Mouse (Mus musculus): ENCODE results near the gene Ctrb1. TPM values are rescaled to one million over a fixed set of nuclear protein-coding genes. Genes with fewer than 3 reads are reported as not detected.
"Not testable (repeated sequence)": the region's sequence is repeated elsewhere in the genome, so short reads cannot be mapped to it uniquely, and the experiment has no call there.

Ctrb1 gene
- polyA plus RNA-seq, 1 experiment from 2014 or later: not detected

DNA sequence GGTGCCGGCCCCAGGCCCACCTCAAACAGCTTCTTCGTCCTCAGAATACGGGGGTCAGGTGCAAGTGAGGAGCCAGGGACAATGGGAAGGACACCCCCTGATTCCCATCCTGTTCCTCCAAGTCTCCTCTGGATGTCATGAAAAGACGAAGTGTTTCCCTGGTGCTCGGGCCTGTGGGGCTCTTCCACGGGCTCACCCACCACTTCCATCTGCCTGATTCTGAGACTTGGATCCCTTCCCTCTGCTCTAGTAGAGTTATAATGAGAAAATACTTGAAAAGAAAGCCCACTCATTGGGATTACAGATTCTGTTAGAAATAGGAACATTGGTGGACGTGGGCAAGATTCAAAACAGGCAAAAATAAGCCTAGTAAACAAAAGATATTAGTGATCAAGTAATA, 12.0 kb downstream of the Ctrb1 start:
- no peak overlapping the region for H3K4me2 ChIP-seq
- no peak overlapping the region for H3K9ac ChIP-seq
- no peaks in the 10 kb centered on the region for H3K4me1 ChIP-seq
- H3K36me3 ChIP-seq: 0 out of 2 replicates have a peak, but pooled peaks cover 4% of the 10 kb centered on the region
- peaks cover 7% of the 10 kb centered on the region; the same call in 1 of the 2 replicates for H3K9me3 ChIP-seq
- H3K27ac ChIP-seq: no peak overlapping the region
- H3K4me3 ChIP-seq: no peak overlapping the region
- no peak for ATAC-seq (ENCODE audit: insufficient number of reproducible peaks, insufficient read depth, low FRiP score, low TSS enrichment, low read depth)
- H3K27me3 ChIP-seq: no peaks in the 10 kb centered on the region
- WGBS: 89% methylated on average over 7 of the region's 7 CpGs

DNA sequence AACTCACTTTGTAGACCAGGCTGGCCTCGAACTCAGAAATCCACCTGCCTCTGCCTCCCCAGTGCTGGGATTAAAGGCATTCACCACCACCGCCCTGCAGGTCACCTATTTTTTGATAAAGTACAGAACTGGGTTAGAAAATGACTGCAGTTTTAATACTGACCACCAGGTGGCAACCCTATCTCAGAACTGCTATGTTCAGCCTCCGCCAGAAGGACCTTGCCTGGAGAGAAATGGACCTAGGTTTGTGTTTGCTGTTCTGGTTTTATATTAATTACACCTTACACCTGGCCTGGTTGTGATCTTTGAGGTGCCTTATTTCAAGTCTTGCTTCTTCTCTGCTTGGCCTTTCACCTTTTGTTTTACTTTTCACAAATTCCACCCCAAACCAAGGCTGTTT, 12.7 kb downstream of the Ctrb1 start:
- Histone ChIP-seq H3K9me3 (peaks cover 7% of the 10 kb centered on the region; the same call in 1 of the 2 replicates), H3K4me2 (no peak overlapping the region), H3K27me3 (no peaks in the 10 kb centered on the region), H3K4me1 (no peaks in the 10 kb centered on the region), H3K9ac (no peak overlapping the region), H3K36me3 (0 out of 2 replicates have a peak, but pooled peaks cover 4% of the 10 kb centered on the region), H3K27ac (no peak overlapping the region), H3K4me3 (no peak overlapping the region)
- 24% methylated on average over 3 of the region's 3 CpGs for WGBS
- ATAC-seq (ENCODE audit: insufficient number of reproducible peaks, insufficient read depth, low FRiP score, low TSS enrichment, low read depth): no peak

DNA sequence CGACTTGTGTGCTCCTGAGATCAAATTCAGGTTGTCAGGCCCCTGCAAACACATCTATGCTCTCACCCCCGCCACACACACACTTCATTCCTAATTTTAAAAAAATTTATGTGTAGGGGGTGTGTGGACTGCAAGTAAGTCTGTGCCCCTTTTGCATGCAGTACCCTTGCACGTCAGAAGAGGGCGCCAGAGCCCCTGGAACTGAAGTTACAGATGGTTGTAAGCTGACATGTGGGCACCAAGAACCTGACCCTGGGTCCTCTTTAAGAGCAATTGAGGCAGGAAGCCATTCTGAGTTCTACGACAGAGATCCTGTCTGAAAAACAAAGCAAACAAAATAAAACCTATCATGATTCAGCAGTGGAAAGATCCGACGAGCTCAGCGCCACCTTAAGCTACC, 14.6 kb downstream of the Ctrb1 start:
- no peak overlapping the region for H3K4me3 ChIP-seq
- H3K9me3 ChIP-seq: peaks cover 7% of the 10 kb centered on the region; the same call in 1 of the 2 replicates
- peaks cover 18% of the 10 kb centered on the region for H3K36me3 ChIP-seq
- 79% methylated on average over 8 of the region's 8 CpGs for WGBS
- no peak for ATAC-seq (ENCODE audit: insufficient number of reproducible peaks, insufficient read depth, low FRiP score, low TSS enrichment, low read depth)
- H3K9ac ChIP-seq: no peak overlapping the region
- H3K4me1 ChIP-seq: no peaks in the 10 kb centered on the region
- no peaks in the 10 kb centered on the region for H3K27me3 ChIP-seq
- no peak overlapping the region for H3K4me2 ChIP-seq
- H3K27ac ChIP-seq: no peak overlapping the region

DNA sequence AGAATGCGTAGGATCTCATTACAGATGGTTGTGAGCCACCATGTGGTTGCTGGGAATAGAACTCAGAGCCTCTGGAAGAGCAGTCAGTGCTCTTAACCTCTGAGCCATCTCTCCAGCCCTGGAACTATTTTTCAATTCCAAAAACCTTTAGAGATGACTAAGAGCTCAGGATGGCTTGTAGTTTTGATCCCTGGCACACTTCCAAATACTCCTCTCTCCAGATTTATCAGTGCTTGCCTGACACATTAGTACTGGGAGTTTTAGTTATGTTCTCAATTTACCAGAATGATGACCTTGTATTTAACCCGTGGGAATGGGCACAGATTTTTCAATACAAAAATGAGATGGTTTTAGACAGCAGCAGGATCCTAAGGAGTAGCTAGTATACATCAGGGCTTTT, 24.1 kb downstream of the Ctrb1 start:
- WGBS: 87% methylated on average over 2 of the region's 2 CpGs
- Histone ChIP-seq H3K27me3 (no peaks in the 10 kb centered on the region), H3K36me3 (peaks cover 54% of the 10 kb centered on the region), H3K4me2 (no peak overlapping the region), H3K27ac (no peak overlapping the region), H3K4me1 (no peaks in the 10 kb centered on the region), H3K4me3 (no peak overlapping the region), H3K9ac (no peak overlapping the region), H3K9me3 (no peaks in the 10 kb centered on the region)
- no peak for ATAC-seq (ENCODE audit: insufficient number of reproducible peaks, insufficient read depth, low FRiP score, low TSS enrichment, low read depth)

DNA sequence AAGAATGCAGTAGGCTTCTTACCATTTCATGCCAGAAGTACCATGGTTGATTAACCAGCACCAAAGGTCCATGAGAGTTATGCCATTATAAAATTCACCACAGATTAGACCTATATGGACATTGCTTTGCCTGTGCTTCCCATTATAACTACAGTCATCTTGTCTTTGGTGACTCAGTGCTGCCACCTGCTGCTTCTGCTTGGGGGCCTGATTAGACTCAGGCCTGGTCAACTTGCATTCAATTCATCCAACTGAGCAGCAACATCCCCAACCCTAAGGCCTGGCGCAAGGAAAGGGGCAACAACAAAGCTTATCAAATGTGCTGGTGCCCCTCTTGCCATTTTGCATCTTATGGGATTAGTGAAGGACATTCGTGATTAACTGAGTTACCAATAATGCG, 28.3 kb downstream of the Ctrb1 start:
- no peak for ATAC-seq (ENCODE audit: insufficient number of reproducible peaks, insufficient read depth, low FRiP score, low TSS enrichment, low read depth)
- peaks cover 39% of the 10 kb centered on the region for H3K36me3 ChIP-seq
- no peak overlapping the region for H3K4me2 ChIP-seq
- 87% methylated on average over 3 of the region's 3 CpGs for WGBS
- H3K27me3 ChIP-seq: no peaks in the 10 kb centered on the region
- H3K9ac ChIP-seq: no peak overlapping the region
- no peak overlapping the region for H3K27ac ChIP-seq
- H3K9me3 ChIP-seq: no peaks in the 10 kb centered on the region
- H3K4me3 ChIP-seq: no peak overlapping the region
- H3K4me1 ChIP-seq: no peaks in the 10 kb centered on the region

DNA sequence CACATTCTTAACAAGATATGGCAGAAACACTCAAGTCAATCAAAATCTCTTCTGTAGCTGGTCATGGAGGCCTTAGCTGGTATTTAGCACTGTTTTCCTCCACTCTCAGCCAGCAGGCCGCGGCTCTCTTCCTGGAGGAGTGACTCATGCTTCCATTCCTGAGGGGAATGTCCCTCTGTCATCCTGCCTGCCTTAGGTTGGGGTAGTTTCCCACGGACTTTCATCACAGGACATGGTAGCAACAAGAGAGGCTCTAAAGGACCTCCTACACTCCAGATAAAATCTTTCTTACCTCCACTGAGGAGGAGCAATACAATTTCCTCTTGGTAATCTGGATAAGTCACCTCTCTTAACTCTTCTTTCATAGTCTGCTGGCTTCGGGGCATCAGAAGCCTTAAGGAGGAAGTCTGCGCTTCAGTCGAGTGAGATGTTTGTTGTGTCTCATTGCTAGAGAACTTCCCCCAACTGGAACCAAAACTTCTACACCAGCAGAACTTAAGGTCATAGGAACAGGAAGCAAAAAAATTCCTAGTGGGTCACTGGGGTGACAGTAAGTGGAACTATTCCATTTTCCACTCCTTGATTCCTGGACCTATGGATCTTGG, 31.9 kb downstream of the Ctrb1 start:
- H3K9ac ChIP-seq: no peak overlapping the region
- H3K4me1 ChIP-seq: no peaks in the 10 kb centered on the region
- H3K27ac ChIP-seq: no peak overlapping the region
- ATAC-seq (ENCODE audit: insufficient number of reproducible peaks, insufficient read depth, low FRiP score, low TSS enrichment, low read depth): no peak
- H3K4me3 ChIP-seq: no peak overlapping the region
- H3K9me3 ChIP-seq: no peaks in the 10 kb centered on the region
- H3K36me3 ChIP-seq: peaks cover 24% of the 10 kb centered on the region
- no peaks in the 10 kb centered on the region for H3K27me3 ChIP-seq
- 87% methylated on average over 6 of the region's 6 CpGs for WGBS
- no peak overlapping the region for H3K4me2 ChIP-seq

DNA sequence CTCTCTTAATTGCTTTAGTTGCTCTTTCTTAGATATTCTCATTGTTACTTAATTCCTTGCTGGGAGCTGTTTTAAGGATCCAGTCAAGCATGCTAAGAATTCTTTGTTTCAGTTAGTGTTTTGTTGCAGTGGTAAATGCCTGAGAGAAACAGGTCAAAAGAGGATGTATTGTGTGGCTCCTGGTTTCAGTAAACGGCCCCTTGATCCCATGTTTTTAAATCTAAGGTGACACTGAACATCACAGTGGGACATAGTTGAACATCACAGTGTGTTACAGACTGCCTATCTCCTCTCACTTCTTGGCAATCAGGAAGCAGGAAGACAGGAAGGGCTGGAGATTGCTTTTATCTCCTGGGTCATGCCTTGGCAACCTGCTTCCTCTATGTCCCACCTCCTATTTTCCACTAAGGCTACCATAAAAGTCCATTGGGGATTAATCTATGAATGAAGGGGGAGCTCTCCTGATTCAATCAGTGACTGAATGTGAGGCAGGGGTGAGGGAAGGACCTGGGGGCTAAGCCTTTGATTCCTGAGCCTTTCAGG, 33.4 kb downstream of the Ctrb1 start:
- peaks cover 31% of the 10 kb centered on the region for H3K36me3 ChIP-seq
- H3K4me3 ChIP-seq: no peak overlapping the region
- no peak overlapping the region for H3K4me2 ChIP-seq
- no peaks in the 10 kb centered on the region for H3K9me3 ChIP-seq
- ATAC-seq (ENCODE audit: insufficient number of reproducible peaks, insufficient read depth, low FRiP score, low TSS enrichment, low read depth): no peak
- H3K27me3 ChIP-seq: no peaks in the 10 kb centered on the region
- no peak overlapping the region for H3K27ac ChIP-seq
- H3K4me1 ChIP-seq: no peaks in the 10 kb centered on the region
- no peak overlapping the region for H3K9ac ChIP-seq
- 37% methylated on average over 1 of the region's 1 CpGs for WGBS

DNA sequence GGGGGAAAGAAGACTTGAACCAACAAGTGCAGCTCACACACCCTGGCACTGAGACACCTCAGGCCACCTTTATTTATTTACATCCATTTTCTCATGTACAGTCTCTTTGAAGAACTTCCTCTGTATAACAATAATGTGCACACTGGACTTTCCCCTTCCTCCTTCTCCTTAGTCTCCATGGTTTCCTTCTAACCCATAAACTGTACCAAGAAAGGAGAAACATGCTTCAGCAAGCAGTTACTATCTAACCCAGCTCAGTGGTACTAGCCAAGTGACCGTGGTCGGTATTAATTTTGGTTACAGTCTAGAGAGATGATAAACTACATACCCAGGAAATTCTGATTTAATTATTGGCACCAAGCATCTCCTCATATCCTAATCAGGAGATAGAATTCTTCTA, 37.3 kb downstream of the Ctrb1 start:
- no peak overlapping the region for H3K27ac ChIP-seq
- WGBS: 96% methylated on average over 2 of the region's 2 CpGs
- ATAC-seq (ENCODE audit: insufficient number of reproducible peaks, insufficient read depth, low FRiP score, low TSS enrichment, low read depth): no peak
- H3K9ac ChIP-seq: no peak overlapping the region
- H3K4me3 ChIP-seq: no peak overlapping the region
- H3K4me1 ChIP-seq: peaks cover 6% of the 10 kb centered on the region
- H3K36me3 ChIP-seq: peaks cover 10% of the 10 kb centered on the region; the same call in 1 of the 2 replicates
- no peaks in the 10 kb centered on the region for H3K9me3 ChIP-seq
- H3K27me3 ChIP-seq: no peaks in the 10 kb centered on the region
- no peak overlapping the region for H3K4me2 ChIP-seq

DNA sequence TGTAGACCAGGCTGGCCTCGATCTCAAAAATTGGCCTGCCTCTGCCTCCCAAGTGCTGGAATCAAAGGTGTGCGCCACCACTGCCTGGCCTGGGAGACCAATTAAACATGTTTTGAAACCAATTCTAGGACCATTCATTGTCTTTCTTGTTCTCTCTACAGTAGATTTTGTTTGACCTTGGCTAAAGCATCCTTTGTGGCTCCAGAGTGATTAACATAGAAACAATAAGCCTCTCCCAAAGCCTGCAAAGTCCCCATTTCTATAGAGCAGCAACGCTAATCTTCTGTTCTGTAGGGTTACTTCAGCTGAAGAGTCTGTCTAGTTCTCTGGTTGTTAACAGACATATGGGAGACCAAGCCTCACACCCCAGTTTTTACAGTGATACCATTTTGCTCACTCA, 40.2 kb downstream of the Ctrb1 start:
- 91% methylated on average over 3 of the region's 3 CpGs for WGBS

DNA sequence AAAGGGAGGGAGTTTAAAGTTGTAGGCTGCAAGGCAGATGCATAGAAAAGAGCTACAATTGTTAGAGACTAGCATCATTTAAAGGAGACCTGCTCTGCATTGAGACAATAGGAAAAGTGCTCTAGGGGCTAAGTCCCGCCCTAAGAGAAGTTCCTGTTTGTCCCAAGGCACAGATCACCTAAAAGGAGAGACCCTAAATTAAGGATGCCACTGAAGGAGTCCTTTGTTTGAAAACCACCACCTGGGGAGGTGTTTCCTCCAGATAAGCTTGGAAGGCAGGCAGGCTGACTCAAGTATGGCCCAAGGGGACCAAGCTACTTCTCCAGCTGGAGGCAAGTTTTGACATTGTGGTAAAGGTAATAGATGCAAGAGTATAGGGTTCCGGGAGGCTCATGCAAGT, 42.0 kb downstream of the Ctrb1 start:
- Histone ChIP-seq H3K4me1 (peaks cover 16% of the 10 kb centered on the region), H3K27me3 (no peaks in the 10 kb centered on the region), H3K4me2 (no peak overlapping the region), H3K27ac (0 out of 2 replicates have a peak overlapping the region, but pooled peaks have one; percentile 13), H3K9me3 (no peaks in the 10 kb centered on the region), H3K9ac (no peak overlapping the region), H3K4me3 (no peak overlapping the region), H3K36me3 (0 out of 2 replicates have a peak, but pooled peaks cover 6% of the 10 kb centered on the region)
- 39% methylated on average over 2 of the region's 2 CpGs for WGBS
- ATAC-seq (ENCODE audit: insufficient number of reproducible peaks, insufficient read depth, low FRiP score, low TSS enrichment, low read depth): no peak

More for the DNA sequence above, 40.2 kb downstream of the Ctrb1 start:
- Histone ChIP-seq H3K9ac (no peak overlapping the region), H3K9me3 (no peaks in the 10 kb centered on the region), H3K36me3 (peaks cover 10% of the 10 kb centered on the region; the same call in 1 of the 2 replicates), H3K27me3 (no peaks in the 10 kb centered on the region), H3K4me2 (no peak overlapping the region), H3K4me1 (peaks cover 14% of the 10 kb centered on the region), H3K27ac (no peak overlapping the region), H3K4me3 (no peak overlapping the region)
- no peak for ATAC-seq (ENCODE audit: insufficient number of reproducible peaks, insufficient read depth, low FRiP score, low TSS enrichment, low read depth)

DNA sequence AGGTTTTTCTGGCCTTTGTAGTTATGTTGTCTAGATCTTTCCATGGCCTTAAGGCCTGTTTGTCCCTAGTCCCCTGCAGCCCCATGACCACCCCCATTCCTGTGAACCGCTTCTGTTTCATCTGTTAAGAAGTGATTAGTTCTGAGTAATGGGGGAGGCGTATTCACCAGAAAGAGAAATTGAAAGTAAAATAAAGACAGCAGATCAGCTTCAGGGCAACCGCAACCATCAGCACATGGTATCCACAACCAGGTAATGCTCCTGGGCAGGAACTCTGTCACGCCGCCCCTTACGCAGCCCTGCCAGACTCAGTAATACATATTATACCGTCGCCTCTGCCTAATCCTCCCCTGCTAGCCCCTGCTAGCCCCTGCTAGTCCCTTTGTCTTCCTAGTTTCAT, 45.1 kb downstream of the Ctrb1 start:
- no peaks in the 10 kb centered on the region for H3K27me3 ChIP-seq
- H3K36me3 ChIP-seq: no peaks in the 10 kb centered on the region
- H3K9me3 ChIP-seq: no peaks in the 10 kb centered on the region
- H3K4me2 ChIP-seq: no peak overlapping the region
- WGBS: 97% methylated on average over 8 of the region's 8 CpGs
- H3K4me1 ChIP-seq: peaks cover 24% of the 10 kb centered on the region
- H3K4me3 ChIP-seq: no peak overlapping the region
- no peak overlapping the region for H3K27ac ChIP-seq
- ATAC-seq (ENCODE audit: insufficient number of reproducible peaks, insufficient read depth, low FRiP score, low TSS enrichment, low read depth): no peak
- no peak overlapping the region for H3K9ac ChIP-seq

DNA sequence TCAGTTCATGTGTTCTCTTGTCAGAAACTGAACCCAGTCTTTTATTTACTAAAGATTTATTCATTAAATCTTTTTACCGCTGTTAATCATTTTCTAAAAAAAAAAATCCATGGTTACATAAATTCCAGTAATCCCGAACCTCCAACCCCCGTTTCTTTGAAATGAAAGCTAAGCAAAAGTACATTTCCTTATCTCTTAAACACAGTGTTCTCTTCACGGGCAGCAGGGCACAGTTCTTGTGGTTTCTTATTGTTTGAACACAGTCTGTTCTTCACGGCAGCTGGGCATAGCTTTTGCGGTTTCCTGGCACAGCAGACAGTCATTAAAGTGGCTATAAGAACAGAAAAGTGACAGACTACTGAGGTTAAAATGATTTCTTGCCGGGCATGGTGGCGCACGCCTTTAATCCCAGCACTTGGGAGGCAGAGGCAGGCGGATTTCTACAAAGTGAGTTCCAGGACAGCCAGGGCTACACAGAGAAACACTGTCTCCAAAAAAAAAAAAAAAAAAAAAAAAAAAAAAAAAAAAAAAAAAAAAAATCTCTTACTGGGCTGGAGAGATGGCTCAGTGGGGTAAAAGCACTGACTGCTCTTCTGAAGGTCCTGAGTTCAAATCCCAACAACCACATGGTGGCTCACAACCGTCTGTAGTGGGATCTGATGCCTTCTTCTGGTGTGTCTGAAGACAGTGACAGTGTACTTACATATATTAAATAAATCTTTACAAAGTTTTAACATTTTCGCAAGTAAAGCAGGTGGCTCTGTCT, 46.3 kb downstream of the Ctrb1 start:
- peak overlapping the region; percentile 96; the same call in 1 of the 2 replicates for H3K27ac ChIP-seq
- peak overlapping the region; percentile 90; the same call in 1 of the 2 replicates for H3K9ac ChIP-seq
- H3K4me2 ChIP-seq: peak overlapping the region; percentile 67
- not testable (repeated sequence) for H3K9me3 ChIP-seq; ATAC-seq (ENCODE audit: insufficient number of reproducible peaks, insufficient read depth, low FRiP score, low TSS enrichment, low read depth); H3K27me3 ChIP-seq; H3K36me3 ChIP-seq
- WGBS: 64% methylated on average over 12 of the region's 12 CpGs
- peak overlapping the region; percentile 82 for H3K4me3 ChIP-seq
- peaks cover 24% of the 10 kb centered on the region for H3K4me1 ChIP-seq

Measured in embryonic facial prominence, embryonic 13.5 days (tissue).